Mouse (Mus musculus) A20 (cell line): ENCODE measurements around the gene Prkar1a.

ENCODE experiments used
- DNase-seq: peaks from one replicate; pipeline ENCODE4 v3.0.0-alpha.2; 2011; ENCODE audit warnings: low read depth, low spot score

The Prkar1a gene

GRCm38 (mm10) chr11:109649206-109649605 lies at the start of gene Prkar1a:
Prkar1a (plus strand) TSS chr11:109649405.
- DNase-seq: no peak

GRCm38 (mm10) chr11:109607600-109607999 lies 41.6 kb upstream of the Prkar1a start:
- DNase-seq: no peak

- no peak for DNase-seq
These were observed 40.1 kb upstream of the Prkar1a start for GRCm38 (mm10) chr11:109608976-109609625.

- DNase-seq: peak; percentile 11
These were observed 39.0 kb upstream of the Prkar1a start for GRCm38 (mm10) chr11:109610046-109610794.

GRCm38 (mm10) chr11:109610795-109611302 lies 38.4 kb upstream of the Prkar1a start:
- DNase-seq: no peak

GRCm38 (mm10) chr11:109611303-109612149 lies 37.7 kb upstream of the Prkar1a start, which contains the start of gene Wipi1:
Wipi1 (minus strand) TSS chr11:109611967.
- peak; percentile 96 for DNase-seq

GRCm38 (mm10) chr11:109612871-109613529 lies 36.2 kb upstream of the Prkar1a start:
- no peak for DNase-seq

- DNase-seq: no peak
These were observed 33.9 kb upstream of the Prkar1a start for GRCm38 (mm10) chr11:109615286-109615685.

- no peak for DNase-seq
These were observed 32.9 kb upstream of the Prkar1a start for GRCm38 (mm10) chr11:109616352-109616751.

GRCm38 (mm10) chr11:109616766-109617165 lies 32.4 kb upstream of the Prkar1a start:
- no peak for DNase-seq

- peak; percentile 64 for DNase-seq
These were observed 30.1 kb upstream of the Prkar1a start for GRCm38 (mm10) chr11:109619055-109619454.

GRCm38 (mm10) chr11:109620356-109620755 lies 28.8 kb upstream of the Prkar1a start:
- DNase-seq: no peak

GRCm38 (mm10) chr11:109621183-109621582 lies 28.0 kb upstream of the Prkar1a start:
- peak; percentile 60 for DNase-seq

- no peak for DNase-seq
These were observed 26.6 kb upstream of the Prkar1a start for GRCm38 (mm10) chr11:109622518-109623037.

GRCm38 (mm10) chr11:109623238-109623637 lies 26.0 kb upstream of the Prkar1a start:
- DNase-seq: no peak

GRCm38 (mm10) chr11:109627648-109628047 lies 21.6 kb upstream of the Prkar1a start:
- DNase-seq: peak; percentile 33

- no peak for DNase-seq
These were observed 21.1 kb upstream of the Prkar1a start for GRCm38 (mm10) chr11:109628099-109628498.

GRCm38 (mm10) chr11:109629021-109629521 lies 20.1 kb upstream of the Prkar1a start:
- DNase-seq: no peak

GRCm38 (mm10) chr11:109634928-109635327 lies 14.3 kb upstream of the Prkar1a start:
- no peak for DNase-seq

GRCm38 (mm10) chr11:109635871-109636395 lies 13.3 kb upstream of the Prkar1a start:
- no peak for DNase-seq
